Mouse (Mus musculus): Measurements from ENCODE around the gene Rnaseh2c. TPM values are rescaled to one million over a fixed set of nuclear protein-coding genes. Genes with fewer than 3 reads are reported as not detected.

Gene Rnaseh2c
- polyA plus RNA-seq, 1 experiment from 2014 or later = 68.2 TPM

DNA sequence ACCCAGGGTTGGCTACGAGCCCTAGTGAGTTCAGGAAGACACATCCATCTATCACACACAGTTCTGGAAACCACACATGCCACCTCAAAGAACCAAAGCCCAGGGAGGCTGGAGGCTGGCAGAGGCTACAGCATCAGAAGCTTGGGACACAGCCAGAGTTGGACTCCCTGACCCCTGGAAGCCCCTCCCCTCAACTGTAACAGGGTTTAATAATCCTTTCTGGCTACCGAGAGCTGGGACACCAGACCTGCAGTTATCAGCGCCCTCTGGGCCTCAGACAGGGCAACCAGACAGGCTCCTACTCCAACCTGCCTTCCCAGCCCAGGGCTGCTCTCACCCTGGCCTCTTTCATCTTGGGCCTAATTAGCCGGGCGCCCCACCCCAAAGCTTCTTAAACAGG is 35.4 kb upstream of the Rnaseh2c start:
- peaks cover 27% of the 10 kb centered on the region for H3K4me1 ChIP-seq
- H3K27ac ChIP-seq (replicated peaks) = no peak overlapping the region
- H3K27me3 ChIP-seq (replicated peaks) = peaks cover 52% of the 10 kb centered on the region
- no peak for ATAC-seq (ENCODE audit: low FRiP score)
- peaks cover 13% of the 10 kb centered on the region for H3K36me3 ChIP-seq
- H3K4me2 ChIP-seq = peak overlapping the region; percentile 86; the same call in 1 of the 2 replicates
- no peaks in the 10 kb centered on the region for H3K9me3 ChIP-seq (replicated peaks)
- H3K4me3 ChIP-seq (replicated peaks) = no peak overlapping the region
- no peak overlapping the region for H3K9ac ChIP-seq (replicated peaks)
- WGBS = 55% methylated on average over 5 of the region's 5 CpGs

DNA sequence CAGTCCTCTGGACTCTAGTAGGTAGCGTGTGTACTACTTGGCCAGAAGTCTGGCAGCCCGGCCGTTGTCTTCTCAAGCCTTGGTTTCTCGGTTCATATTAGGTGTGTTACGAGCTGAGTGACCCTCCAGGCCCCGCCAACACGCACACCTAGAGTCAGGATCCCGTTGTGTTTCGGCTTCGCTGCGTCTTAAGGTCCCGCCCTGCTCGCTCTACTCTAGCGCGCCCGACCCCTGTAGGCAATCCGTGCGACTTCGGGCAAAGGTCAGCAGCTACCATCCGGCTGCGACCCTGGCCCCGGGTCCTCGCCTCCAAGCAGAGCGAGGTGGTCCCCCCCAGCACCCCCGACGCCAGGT is 34.5 kb upstream of the Rnaseh2c start:
- Histone ChIP-seq H3K4me3 (replicated peaks) (peak overlapping the region; percentile 87), H3K27me3 (replicated peaks) (peaks cover 43% of the 10 kb centered on the region), H3K36me3 (peaks cover 20% of the 10 kb centered on the region), H3K9ac (replicated peaks) (peak overlapping the region; percentile 78), H3K4me2 (peak overlapping the region; percentile 86), H3K9me3 (replicated peaks) (no peaks in the 10 kb centered on the region), H3K27ac (replicated peaks) (peak overlapping the region; percentile 89), H3K4me1 (peaks cover 27% of the 10 kb centered on the region)
- ATAC-seq (ENCODE audit: low FRiP score) = peak; percentile 19
- 2% methylated on average over 26 of the region's 26 CpGs for WGBS

DNA sequence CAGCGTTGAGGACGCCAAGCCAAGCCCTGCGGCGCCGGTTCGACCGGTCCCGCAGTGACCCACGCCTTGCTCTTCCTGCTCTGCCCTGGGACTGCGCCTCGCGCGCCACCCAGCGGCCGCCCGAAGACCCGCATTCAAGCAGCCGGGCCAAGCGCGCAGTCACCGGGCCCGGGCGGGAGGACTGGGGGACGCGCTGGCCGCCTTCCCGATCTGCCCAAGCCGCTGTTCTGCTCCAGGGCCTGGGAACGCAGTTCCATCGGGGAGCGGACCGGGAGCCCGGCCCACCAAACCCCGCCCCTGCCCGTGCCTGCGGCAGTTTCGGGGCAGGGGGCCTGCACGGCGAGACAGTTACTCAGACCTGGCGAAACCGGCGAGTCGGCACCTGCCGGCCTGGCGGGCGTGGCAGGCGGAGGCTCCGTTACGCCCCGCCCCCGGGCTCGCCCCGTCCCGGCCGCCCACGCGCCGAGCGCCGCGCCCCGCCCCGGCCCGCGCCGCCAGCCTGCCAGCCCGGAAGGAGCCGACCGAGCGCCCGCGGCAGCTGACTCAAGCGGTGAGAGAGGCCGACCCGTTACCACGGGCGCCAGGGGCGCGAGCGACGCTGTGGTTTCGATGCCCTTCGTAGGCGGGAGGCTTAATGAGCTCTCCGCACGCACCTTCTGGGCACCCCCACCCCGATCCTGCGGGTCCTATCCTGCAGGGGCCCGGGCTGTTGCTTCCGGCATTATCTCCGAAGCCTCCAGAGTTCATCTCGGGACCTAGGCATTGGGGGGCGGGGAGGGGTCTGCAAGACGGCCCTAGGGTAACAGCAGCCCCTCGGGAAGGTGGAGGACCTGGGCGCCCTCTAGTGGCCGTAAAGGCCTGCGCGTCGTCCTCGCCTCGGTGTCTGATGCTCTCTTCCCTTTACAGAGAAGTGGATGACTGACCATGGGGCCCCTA is 33.9 kb upstream of the Rnaseh2c start, which contains the start of gene Ap5b1:
Gene Ap5b1 (plus strand): TSS at position 492 of the 936 bp plus-strand sequence.
- peak; percentile 92 for ATAC-seq (ENCODE audit: low FRiP score)
- H3K9ac ChIP-seq (replicated peaks) = peak within 1 kb of the TSS; percentile 78
- peak within 1 kb of the TSS; percentile 89 for H3K27ac ChIP-seq (replicated peaks)
- H3K4me1 ChIP-seq = peaks cover 27% of the 10 kb centered on the region
- under 1% methylated on average over 92 of the region's 102 CpGs for WGBS
- peaks cover 20% of the 10 kb centered on the region for H3K36me3 ChIP-seq
- peak within 1 kb of the TSS; percentile 87 for H3K4me3 ChIP-seq (replicated peaks)
- no peaks in the 10 kb centered on the region for H3K9me3 ChIP-seq (replicated peaks)
- peak within 1 kb of the TSS; percentile 86 for H3K4me2 ChIP-seq
- peaks cover 37% of the 10 kb centered on the region for H3K27me3 ChIP-seq (replicated peaks)

DNA sequence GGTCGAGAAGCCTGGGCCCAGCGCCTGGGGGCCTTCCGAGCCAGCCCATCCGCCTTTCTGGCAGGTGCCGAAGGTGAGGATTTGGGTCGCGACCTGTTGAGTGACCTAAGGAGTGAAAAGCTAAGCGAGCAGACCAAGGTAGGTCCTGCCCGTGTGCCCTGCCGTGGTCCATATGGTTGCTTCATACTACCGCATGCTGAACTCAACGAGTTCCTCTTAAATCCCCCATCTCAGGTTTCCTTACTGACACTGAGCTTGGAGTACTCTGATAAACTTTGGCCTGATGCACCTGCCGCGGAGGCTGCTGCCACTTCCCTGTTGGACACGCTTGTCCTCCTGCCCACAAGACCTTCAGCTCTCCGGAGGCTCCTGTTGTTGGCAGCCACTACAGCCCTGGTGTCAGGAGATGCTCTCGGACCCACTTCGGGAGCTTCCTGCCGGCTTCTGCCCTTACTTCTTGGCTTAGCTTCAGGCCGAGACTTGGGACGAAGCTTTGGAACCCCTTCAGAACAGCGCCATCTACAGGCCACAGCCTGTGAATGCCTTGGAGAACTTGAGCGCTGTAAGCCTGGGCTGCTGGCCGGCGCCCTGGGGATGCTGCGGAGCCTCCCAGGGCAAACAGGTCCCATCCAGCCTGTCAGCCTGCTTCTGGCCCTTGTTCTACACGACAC is 33.1 kb upstream of the Rnaseh2c start:
- H3K4me3 ChIP-seq (replicated peaks) = peak overlapping the region; percentile 87
- H3K4me2 ChIP-seq = peak overlapping the region; percentile 86
- H3K27ac ChIP-seq (replicated peaks) = peak overlapping the region; percentile 89; the same call in 1 of the 2 replicates
- H3K9me3 ChIP-seq (replicated peaks) = no peaks in the 10 kb centered on the region
- ATAC-seq (ENCODE audit: low FRiP score) = no peak
- H3K9ac ChIP-seq (replicated peaks) = peak overlapping the region; percentile 15; the same call in 1 of the 2 replicates
- peaks cover 20% of the 10 kb centered on the region for H3K36me3 ChIP-seq
- peaks cover 29% of the 10 kb centered on the region for H3K27me3 ChIP-seq (replicated peaks)
- H3K4me1 ChIP-seq = peaks cover 27% of the 10 kb centered on the region
- WGBS = 5% methylated on average over 27 of the region's 27 CpGs

DNA sequence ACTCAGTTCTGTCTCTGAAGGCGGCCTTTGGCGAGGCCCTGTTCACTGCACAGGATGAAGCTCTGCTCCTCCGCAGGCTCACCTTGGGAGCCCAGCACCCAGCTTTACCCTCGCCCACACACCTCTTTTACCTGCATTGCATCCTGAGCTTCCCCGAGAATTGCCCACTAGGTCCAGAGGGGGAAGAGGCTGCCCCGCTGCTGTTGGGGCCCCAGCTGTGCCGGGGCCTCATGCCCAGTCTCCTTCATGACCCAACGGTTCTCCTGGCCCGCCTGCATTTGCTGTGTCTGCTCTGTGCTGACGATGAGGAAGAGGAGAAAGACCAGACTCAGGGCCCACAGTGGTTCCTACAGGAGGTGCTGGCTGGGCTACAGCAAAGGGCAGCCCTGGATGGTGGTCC is 32.2 kb upstream of the Rnaseh2c start:
- Histone ChIP-seq H3K9me3 (replicated peaks) (no peaks in the 10 kb centered on the region), H3K27me3 (replicated peaks) (peaks cover 20% of the 10 kb centered on the region; the same call in 1 of the 2 replicates), H3K4me2 (no peak overlapping the region), H3K9ac (replicated peaks) (no peak overlapping the region), H3K4me3 (replicated peaks) (no peak overlapping the region), H3K27ac (replicated peaks) (no peak overlapping the region), H3K36me3 (peaks cover 20% of the 10 kb centered on the region), H3K4me1 (peaks cover 27% of the 10 kb centered on the region)
- WGBS = 89% methylated on average over 10 of the region's 10 CpGs
- no peak for ATAC-seq (ENCODE audit: low FRiP score)

DNA sequence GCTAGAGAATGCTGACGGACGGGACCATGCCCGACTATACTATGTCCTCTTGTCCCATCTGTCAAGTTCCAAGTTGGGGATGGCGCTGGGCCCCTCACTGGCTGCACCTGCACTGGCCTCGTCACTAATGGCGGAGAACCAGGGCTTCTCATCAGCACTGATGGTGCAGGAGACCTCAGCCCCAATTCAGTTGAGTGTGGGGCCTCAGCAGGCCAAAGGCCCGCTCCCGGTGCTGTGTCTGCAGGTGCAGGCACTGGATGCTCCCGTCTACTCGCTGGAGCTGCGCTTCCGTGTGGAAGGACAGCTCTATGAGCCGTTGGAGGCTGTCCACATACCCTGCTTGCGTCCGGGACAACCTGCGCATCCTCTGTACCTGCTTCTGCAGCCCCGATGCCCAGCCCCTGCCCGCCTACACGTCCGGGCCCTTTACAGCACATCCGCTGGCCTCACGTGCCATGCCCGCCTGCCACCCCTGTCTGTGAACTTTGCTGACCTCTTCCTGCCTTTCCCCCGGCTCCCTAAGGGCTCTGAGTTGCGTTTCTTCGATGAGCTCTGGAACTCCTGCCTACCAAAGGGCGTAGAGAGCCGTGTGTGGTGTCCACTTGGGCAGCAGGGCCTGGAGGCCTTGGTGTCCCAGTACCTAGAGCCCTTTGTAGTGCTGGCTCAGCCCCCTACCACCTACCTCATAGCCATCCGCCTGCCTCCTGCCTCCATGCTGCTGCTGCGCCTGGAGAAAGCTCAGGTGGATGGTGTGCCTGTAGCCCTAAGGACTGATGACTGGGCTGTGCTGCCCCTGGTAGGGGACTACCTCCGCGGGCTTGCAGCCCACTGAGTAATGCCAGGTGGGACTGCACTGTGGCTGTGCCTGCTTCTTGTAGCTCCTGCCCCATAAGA is 31.1 kb upstream of the Rnaseh2c start:
- no peak overlapping the region for H3K4me2 ChIP-seq
- H3K4me3 ChIP-seq (replicated peaks) = no peak overlapping the region
- H3K27ac ChIP-seq (replicated peaks) = no peak overlapping the region
- H3K9me3 ChIP-seq (replicated peaks) = no peaks in the 10 kb centered on the region
- H3K27me3 ChIP-seq (replicated peaks) = peaks cover 12% of the 10 kb centered on the region; the same call in 1 of the 2 replicates
- no peak for ATAC-seq (ENCODE audit: low FRiP score)
- H3K4me1 ChIP-seq = peaks cover 27% of the 10 kb centered on the region
- WGBS = 89% methylated on average over 32 of the region's 32 CpGs
- peaks cover 20% of the 10 kb centered on the region for H3K36me3 ChIP-seq
- no peak overlapping the region for H3K9ac ChIP-seq (replicated peaks)

DNA sequence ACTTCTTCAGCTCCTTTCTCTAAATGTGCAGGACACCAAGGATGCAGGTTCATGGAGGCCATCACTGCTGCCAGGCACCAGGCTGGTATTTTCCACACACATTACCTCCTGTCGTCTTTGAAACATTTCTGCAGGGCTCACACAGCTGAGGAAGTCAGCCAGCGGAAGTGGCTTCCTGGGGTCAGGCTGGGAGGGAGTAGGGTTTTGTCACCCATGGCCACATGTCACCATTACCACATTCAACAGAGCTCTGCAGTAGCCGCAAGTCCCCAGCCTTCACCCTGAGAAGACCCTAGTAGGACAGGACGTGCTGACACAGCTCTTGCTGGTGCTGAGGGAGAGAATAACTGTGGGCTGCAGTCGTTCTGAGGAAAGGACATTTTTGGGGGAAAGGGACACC is 29.8 kb upstream of the Rnaseh2c start:
- no peak overlapping the region for H3K9ac ChIP-seq (replicated peaks)
- ATAC-seq (ENCODE audit: low FRiP score) = no peak
- H3K4me1 ChIP-seq = peaks cover 22% of the 10 kb centered on the region
- 86% methylated on average over 5 of the region's 5 CpGs for WGBS
- H3K36me3 ChIP-seq = peaks cover 20% of the 10 kb centered on the region
- H3K27ac ChIP-seq (replicated peaks) = no peak overlapping the region
- no peaks in the 10 kb centered on the region for H3K9me3 ChIP-seq (replicated peaks)
- H3K4me3 ChIP-seq (replicated peaks) = no peak overlapping the region
- H3K4me2 ChIP-seq = no peak overlapping the region
- peaks cover 5% of the 10 kb centered on the region; the same call in 1 of the 2 replicates for H3K27me3 ChIP-seq (replicated peaks)

DNA sequence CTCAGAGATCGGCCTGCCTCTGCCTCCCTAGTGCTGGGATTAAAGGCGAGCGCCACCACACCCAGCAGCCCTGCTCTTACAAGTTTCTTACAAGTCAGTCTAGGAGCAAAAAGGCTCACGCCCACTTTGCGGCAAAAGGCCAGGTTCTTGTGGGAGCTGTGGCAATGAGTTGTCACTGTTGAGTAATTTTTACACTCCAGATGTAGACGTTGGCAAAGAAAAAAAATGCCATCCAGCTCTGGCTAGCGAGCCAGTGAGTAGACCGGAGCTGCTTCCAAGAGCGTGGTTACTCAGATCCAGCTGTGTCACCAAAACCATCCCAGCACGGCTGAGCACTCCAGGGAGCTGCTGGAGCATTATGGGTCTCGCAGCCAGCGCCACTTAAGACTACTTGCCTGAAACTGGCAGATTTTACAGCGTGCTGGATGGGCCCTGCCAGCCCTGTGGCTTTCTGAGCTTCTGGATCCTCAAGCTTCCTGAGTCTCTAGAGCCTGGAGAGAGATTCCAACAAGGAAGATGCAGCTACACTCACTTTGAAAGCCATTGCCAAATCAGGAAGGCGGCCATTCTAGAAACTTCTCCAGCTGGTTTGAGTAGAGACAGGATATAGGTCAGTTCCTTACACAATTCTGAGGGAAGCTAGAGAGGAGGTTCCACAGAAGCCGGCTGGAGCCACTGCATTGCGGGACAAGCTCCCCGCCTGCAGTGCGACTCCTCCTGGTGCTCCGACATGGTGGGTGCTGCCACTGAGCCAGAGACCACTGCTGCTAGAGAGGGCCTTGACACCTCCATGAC is 29.1 kb upstream of the Rnaseh2c start:
- Histone ChIP-seq H3K36me3 (peaks cover 20% of the 10 kb centered on the region), H3K4me3 (replicated peaks) (no peak overlapping the region), H3K27ac (replicated peaks) (no peak overlapping the region), H3K4me2 (no peak overlapping the region), H3K4me1 (peaks cover 17% of the 10 kb centered on the region), H3K27me3 (replicated peaks) (peaks cover 5% of the 10 kb centered on the region; the same call in 1 of the 2 replicates), H3K9ac (replicated peaks) (no peak overlapping the region), H3K9me3 (replicated peaks) (no peaks in the 10 kb centered on the region)
- 84% methylated on average over 19 of the region's 19 CpGs for WGBS
- no peak for ATAC-seq (ENCODE audit: low FRiP score)

DNA sequence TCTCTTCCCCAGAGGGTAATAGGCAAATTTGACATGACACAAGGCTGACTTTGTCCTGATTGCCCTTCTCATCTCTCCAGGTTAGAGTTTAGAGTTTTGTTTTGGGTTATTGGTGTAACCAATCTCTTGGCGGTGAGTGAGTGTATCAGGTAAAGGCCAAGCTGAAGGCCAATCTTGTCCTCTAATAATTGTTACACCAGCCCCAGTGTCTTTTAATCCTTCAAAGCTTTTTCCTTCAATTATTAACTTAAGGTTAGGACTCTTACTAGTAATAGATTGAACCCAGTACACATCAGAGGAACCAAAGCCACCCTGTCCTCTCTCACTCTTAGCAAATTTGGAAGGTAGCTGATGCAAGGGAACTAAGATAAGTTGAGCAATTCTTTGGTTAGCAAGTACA is 26.3 kb upstream of the Rnaseh2c start:
- WGBS = 90% methylated on average over 1 of the region's 1 CpGs
- no peak for ATAC-seq (ENCODE audit: low FRiP score)
- H3K9me3 ChIP-seq (replicated peaks) = no peaks in the 10 kb centered on the region

DNA sequence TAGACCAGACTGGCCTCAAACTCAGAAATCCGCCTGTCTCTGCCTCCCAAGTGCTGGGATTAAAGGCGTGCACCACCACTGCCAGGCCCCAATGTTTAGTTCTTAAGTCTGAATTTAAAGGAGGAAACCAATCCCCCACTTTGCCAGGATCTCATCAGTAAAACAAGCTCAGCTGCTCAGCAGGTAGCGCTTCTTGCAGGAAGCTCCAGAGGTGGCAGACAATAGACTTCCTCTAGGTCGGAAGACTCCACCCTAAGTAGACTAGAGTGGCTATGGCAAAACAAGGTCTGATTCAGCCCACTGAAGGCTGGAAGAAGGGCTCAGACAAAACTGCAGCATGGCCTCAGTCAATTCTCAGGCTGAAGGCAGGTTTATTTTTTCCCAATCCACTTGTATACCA is 21.7 kb upstream of the Rnaseh2c start:
- no peak overlapping the region for H3K27ac ChIP-seq (replicated peaks)
- H3K4me3 ChIP-seq (replicated peaks) = no peak overlapping the region
- no peak overlapping the region for H3K9ac ChIP-seq (replicated peaks)
- no peaks in the 10 kb centered on the region for H3K9me3 ChIP-seq (replicated peaks)
- H3K36me3 ChIP-seq = no peaks in the 10 kb centered on the region
- 83% methylated on average over 4 of the region's 4 CpGs for WGBS
- H3K4me1 ChIP-seq = no peaks in the 10 kb centered on the region
- no peak for ATAC-seq (ENCODE audit: low FRiP score)
- no peaks in the 10 kb centered on the region for H3K27me3 ChIP-seq (replicated peaks)
- no peak overlapping the region for H3K4me2 ChIP-seq

More for the DNA sequence above, 26.3 kb upstream of the Rnaseh2c start:
- H3K36me3 ChIP-seq = peaks cover 12% of the 10 kb centered on the region
- H3K27me3 ChIP-seq (replicated peaks) = no peaks in the 10 kb centered on the region
- H3K4me1 ChIP-seq = 0 out of 2 replicates have a peak, but pooled peaks cover 3% of the 10 kb centered on the region
- no peak overlapping the region for H3K27ac ChIP-seq (replicated peaks)
- no peak overlapping the region for H3K9ac ChIP-seq (replicated peaks)
- H3K4me2 ChIP-seq = no peak overlapping the region
- no peak overlapping the region for H3K4me3 ChIP-seq (replicated peaks)
